Mouse (Mus musculus) left cerebral cortex, postnatal 4 days (tissue): ENCODE results near the gene Ift122. TPM values are rescaled to one million over a fixed set of nuclear protein-coding genes. Genes with fewer than 3 reads are reported as not detected.
"Not testable (repeated sequence)": the region's sequence is repeated elsewhere in the genome, so short reads cannot be mapped to it uniquely, and the experiment has no call there.

Experiments used
- DNase-seq: peaks from one replicate; pipeline ENCODE4 v3.0.0-alpha.2; 2022
- intact Hi-C: fragments of 180-260 bp; cut with DNase I; formaldehyde crosslinking; loops from one replicate; pipeline ENCODE4 v1.15.1; 2025
- total RNA-seq, 2 experiments: library from RNA; stranded (reverse); gene quantifications; 2 replicates each; pipeline ENCODE4 v1.2.3; 2021

Ift122 gene
- total RNA-seq, 2 experiments from 2014 or later: 28.9 to 35.8 TPM

DNA sequence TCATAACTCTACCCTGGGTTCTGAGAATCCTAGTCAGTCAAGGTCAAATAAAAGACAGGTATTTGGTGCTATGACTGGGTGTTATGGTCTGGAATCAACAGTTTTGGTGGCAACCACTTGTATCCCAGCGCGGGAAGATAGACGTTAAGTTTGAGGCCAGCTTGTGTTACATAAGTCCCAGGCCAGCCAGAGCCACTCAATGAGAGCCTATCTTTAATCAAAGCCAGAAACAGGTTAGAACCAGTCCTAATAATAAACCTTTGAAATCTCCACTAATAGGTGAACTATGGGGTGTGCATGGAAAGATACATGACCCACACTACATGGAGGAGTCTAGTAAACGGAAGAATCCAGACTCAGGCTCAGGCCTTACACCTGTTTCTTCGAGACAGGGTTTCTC is 14.5 kb upstream of the Ift122 start:
- intact Hi-C loops: no loop called here
- DNase-seq: no peak

DNA sequence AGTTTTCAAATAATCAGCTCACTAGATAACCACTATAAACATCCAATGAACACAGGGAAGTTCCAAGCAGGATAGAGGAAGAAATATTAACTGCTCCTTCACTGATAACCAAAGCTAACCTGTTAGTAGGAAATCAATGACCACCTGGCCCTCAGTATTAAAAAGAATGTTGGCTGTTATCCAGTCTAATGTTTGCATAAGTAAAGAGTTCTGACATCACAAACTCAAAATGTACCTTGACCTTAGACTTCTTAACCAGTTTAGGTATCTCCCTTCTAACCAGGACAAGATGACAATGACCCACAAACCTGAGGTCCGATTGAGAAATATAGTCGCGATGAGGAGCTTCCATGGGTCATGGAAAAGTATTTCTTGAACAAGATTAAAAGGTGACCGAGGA is 8.3 kb upstream of the Ift122 start:
- intact Hi-C loops: no loop called here
- no peak for DNase-seq

DNA sequence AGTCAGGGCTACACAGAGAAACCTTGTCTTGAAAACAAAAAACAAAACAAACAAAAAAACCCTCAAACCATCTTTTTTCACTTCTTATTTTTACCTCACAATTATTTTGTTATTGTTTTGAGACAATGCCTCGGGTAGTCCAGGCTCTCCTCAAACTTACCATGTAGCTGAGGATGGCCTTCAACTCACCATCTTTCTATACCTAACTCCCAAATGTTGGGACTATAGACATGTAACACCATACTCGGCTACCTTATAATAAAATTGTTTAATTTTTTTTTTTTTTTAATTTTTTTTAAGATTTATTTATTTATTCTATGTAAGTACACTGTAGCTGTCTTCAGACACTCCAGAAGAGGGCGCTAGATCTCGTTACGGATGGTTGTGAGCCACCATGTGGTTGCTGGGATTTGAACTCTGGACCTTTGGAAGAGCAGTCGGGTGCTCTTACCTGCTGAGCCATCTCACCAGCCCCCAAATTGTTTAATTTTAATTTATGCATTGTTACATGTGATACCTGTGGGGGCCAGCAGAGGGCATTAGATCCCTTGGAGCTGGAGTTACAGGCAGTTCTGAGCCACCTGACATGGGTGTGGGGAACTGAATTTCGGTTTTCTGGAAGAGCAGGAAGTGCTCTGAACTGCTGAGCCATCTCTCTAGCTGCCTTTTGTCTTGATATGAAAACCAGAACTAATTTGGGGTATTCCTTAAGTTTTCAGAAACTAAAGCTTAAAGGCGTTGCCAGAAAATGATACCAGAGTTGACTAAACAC is 6.4 kb upstream of the Ift122 start:
- DNase-seq: peak; percentile 55
- intact Hi-C loops: no loop called here

DNA sequence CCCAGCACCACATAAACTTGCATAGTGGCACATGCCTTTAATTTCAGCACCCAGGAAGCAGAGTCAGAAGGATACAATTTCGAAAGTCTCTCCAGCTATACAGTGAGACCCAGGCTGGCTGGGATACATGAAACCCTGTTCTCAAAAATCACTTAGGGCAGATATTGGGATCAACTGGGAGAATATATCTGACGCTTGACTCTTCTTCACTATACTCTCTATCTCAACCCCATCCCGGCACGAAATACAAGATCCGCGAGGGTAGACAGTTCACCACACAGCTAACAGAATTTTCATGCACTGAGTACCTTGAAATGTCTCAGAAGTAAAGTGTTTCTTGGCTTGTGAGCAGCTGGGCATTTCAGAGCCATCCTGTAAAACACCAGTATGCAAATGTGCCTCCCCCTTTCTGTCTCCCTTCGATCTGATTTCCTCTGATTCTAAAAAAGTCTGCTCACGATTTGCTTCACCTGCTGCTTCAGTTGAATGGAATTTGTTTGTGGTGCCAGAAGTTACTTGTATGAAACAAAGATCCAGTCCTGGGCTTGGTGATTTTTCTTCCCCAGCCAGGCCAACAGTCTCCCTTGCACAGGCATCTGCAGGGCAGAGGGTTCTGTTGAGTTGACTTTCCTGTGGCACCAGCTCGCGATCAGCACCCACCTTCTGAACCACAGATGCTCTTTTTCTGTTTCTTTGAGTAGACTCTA is 4.5 kb upstream of the Ift122 start:
- intact Hi-C loops: no loop called here
- DNase-seq: no peak

DNA sequence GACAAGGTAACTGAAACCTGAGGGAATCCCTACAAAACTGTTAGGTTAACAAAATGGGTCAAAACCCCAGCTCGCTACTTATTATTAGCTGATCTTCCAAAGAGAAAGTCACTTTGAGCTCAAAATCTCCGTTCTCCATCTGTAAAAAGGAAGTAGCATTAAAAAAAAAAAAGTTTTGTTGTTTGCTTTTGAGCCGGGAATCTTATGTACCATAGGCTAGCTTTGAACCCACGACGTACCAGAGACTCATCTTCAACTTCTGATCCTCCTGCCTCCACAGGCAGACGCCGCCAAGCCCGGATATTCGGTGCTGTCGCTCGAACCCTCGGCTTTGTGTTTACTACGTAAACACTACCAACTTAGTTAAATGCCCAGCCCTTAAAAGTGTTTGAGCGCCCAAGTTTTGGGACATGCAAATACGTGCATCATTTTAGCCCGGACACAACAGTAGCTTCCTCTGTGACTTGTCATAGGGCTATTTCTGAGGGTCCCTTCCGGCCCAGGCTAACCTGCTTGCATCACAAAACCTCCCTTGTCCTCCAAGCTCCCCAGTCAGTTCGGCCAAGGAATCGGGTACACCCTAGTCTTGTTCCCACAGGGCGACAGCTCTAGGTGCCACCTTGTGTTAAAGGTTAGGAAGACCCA is 702 bp upstream of the Ift122 start:
- intact Hi-C loops: loop anchor here (5.0 kb wide), 1 partner anchor 45 kb away; the partner anchor contains the start of gene Rpl32
- no peak for DNase-seq

DNA sequence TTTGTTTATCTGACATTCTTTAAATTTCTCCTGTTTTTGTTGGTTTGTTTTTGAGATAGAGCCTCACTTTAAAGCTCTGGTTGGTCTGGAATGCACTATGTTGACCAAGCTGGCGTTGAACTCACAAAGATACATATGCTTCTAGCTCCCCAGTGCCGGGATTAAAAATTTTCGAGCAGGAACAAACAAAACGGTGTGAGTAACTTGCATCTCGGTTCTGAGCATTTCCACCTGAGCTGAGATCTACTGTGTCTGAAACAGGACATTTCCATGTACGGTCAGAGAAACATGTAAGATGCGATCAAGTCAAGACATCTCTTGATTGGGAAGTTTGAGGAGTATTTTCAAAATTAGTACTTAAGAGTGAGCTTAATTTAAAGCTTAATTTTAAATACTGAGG is 715 bp downstream of the Ift122 start:
- DNase-seq: no peak
- intact Hi-C loops: loop anchor here (5.0 kb wide), 1 partner anchor 47 kb away; the partner anchor contains the start of gene Rpl32

DNA sequence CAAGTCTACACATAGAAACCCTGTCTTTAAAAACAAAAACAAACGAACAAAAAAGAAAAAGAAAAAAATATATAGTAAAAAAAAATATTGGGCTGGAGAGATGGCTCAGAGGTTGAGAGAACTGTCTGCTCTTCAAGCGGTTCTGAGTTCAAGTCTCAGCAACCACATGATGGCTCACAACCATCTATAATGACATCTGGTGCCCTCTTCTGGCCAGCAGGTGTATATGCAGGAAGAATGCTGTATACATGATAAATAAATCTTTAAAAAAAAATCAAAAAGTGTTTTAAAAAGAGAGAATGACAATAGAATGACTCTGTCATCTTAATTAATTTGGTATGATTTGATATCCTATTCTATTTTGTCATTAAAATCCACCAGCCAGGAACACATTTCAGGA is 1.2 kb downstream of the Ift122 start:
- no peak for DNase-seq

DNA sequence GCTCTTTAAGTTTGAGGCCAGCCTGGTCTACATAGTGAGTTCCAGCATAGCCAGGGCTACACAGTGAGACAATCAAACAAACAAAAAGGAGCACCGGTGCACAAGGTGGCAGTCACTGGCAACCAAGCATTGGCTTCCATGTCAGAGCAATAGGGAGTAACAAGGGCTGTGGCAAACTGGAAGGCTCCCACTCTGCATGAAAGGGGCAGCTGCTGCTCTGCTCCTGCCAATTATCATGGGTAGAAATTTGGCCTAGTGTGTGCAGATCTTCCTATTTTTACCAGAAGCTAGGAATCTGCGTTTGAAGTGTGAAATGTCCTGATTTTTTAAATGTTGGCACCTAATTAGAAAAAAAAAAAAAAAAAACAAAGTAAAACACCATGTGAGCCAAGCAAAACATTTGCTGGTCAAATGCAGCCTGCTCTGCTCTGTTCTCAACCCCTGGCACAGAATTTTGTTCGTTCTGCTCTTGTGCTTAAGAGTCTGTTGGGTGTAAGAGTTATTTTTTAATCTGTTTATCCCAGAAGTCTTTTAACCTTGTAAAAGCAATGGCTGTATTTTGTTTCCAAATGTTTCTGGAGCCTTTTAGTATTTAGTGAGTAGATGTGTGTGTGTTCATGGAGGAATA is 2.6 kb downstream of the Ift122 start:
- intact Hi-C loops: no loop called here
- DNase-seq: peak; percentile 9

More for the DNA sequence above, 1.2 kb downstream of the Ift122 start:
- intact Hi-C loops: loop anchor here (5.0 kb wide), 1 partner anchor 47 kb away; the partner anchor contains the start of gene Rpl32

DNA sequence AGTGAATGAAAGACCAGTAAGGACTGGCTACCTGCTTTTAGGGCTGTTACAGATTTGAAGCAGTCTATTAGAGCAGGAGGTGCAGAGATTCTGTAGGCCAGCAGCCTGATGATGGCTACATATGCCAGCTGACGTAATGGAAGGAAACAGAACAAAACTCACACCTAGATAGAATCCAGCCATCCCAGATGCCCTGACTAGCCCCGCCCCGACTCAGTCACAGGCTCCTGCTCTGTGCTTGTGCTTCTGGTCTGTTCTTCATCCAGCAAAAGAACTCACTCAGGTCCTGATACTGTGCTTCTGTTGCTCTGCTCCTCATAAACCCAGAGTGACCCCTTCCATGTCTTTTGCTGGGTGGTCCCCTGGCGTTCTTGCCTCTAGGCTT is 3.1 kb downstream of the Ift122 start:
- intact Hi-C loops: no loop called here
- DNase-seq: no peak

DNA sequence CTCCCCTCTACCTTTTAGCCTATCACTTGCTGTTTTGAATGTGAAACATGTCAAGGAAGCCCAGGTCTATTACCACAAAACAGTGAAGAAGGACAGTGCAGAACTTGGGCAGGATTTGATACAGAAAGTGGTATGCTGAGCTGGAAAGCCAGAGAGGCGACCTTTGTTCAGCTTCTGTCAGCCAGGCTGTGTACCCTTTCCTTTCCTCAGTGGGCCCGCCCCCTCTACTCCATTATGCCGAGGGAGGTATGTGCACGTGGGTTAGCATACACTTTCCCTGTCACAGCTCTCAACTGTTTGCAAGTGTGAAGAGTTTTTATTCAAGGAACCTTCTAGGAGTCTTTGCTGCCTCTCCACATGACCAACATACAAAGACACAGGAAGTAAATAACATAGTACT is 6.0 kb downstream of the Ift122 start:
- intact Hi-C loops: no loop called here
- no peak for DNase-seq

DNA sequence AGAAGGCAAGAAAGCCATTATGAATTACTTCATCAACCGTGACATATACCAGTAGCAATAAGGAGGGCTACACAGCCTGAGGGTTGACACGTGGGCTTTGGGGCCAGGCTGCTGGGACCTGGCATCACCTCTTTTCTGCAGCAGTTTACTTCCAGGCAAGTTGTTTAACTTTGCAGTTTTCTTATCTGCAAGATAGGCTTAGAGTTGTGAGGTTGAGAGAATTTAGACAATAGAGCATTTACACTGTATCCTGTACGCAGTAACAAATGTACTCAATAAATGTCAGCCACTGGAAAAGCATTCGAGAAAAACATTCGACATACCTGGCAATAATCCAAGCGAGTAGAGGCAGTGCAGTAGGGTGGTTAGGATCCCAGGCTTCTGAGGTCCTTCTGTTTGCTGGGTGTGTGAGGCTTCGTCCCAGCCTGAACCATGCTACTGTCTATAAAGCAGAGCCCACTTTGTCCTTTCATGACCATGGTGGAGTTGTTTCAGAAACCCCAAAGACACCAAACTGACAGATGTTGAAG is 6.8 kb downstream of the Ift122 start:
- DNase-seq: no peak

DNA sequence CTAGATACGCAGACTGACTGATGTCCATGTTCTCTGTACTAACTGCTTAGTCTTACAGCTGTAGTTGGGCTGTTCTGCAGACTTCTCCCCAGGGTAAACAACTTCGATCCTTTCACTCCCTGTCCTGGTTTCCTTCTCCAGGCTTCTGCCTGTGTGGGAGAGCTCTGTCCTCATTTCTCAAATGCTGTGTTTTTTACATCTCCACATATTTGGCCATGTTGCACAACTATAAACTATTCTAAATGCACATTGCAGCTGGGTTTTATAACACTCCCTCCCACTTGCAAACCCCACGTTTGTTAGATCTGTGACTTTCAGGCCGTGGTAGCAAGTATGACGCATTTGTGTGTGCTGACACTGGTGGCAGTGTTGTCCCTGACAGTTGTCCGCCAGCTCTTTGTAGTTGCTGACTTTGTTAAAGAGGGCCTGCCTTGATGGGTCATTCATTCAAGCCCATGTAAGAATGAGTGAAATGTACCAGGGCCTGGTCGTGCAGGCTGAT is 10.1 kb downstream of the Ift122 start:
- intact Hi-C loops: no loop called here

More for the DNA sequence above, 6.8 kb downstream of the Ift122 start:
- intact Hi-C loops: no loop called here

DNA sequence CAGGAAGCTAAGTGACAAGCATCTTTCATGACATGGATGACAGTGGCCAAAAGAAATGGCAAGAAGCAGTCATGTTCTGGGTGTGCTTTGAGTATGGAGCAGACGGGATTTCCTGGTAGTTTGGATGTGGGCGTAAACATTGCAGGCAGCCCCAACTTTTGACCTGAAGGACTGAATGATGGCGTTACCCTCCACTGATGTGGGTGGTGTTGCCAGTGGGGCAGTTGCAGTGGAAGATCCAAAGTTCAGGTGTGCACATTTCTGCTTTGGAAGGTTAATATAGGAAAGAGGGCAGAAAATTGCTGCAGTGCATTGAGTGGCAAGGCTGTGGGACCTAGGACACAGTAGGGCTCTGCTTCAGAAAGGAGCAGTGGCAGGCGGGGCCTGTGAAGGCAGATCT is 12.0 kb downstream of the Ift122 start:
- DNase-seq: no peak
- intact Hi-C loops: no loop called here

More for the DNA sequence above, 10.1 kb downstream of the Ift122 start:
- DNase-seq: no peak

DNA sequence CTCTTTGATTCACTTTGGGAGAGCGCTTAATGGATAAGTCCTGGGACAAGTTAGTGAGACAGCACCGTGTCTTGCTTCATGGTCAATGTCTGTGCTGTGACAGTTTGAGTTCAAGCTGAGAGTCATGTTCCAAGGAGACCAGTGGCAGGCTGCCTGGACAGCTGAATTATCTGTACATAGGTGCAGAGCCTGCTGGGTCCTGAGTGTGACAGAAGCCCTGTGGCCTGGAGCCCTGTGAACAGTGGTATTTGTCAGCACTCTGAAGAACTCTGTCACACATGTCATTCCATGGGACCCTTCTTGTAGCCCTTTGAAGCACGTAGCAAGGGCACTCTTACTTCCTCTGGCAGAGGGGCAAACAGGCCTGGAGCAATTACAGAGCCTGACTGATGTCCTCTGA is 13.9 kb downstream of the Ift122 start:
- intact Hi-C loops, DNase-seq: not testable (repeated sequence)

DNA sequence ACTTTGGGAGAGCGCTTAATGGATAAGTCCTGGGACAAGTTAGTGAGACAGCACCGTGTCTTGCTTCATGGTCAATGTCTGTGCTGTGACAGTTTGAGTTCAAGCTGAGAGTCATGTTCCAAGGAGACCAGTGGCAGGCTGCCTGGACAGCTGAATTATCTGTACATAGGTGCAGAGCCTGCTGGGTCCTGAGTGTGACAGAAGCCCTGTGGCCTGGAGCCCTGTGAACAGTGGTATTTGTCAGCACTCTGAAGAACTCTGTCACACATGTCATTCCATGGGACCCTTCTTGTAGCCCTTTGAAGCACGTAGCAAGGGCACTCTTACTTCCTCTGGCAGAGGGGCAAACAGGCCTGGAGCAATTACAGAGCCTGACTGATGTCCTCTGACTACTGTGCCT is 18.0 kb downstream of the Ift122 start:
- DNase-seq, intact Hi-C loops: not testable (repeated sequence)

DNA sequence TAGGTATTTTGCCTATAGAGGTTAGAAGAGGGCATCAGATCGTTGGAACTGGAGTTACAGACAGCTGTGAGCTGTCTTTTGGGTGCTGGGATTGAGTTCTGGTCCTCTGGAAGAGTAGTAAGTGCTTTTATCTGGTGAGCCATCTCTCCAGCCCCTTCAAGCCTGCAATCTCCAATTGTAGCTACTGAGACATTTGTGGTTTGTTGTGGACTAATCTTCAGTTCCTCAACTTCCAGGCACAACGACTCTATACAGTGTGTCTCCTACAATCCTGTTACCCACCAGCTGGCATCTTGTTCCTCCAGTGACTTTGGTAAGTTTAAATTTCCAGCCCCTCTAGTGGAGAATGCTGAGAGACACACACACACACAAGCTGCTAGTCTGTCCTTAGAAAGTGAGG is 24.0 kb downstream of the Ift122 start:
- intact Hi-C loops: no loop called here
- DNase-seq: no peak

DNA sequence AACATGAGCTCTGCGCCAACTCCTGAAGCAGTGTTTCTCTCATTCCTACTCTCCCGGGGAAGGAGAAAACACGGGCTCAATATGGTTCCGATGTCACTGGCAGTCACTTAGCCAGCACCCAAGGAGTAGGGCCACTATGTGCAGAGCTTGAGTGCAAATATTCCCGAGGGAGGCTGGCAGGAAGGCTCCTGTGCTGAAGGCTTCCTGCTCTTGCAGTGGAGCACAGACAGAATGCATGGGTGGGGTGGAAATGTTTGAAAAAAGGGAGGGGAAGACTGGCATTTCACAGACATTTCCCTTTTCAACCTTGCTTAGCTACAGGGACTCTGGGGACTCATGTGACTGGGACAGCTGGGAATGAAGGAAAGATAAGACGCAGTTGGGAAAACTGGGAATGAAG is 25.4 kb downstream of the Ift122 start:
- no peak for DNase-seq
- intact Hi-C loops: no loop called here

DNA sequence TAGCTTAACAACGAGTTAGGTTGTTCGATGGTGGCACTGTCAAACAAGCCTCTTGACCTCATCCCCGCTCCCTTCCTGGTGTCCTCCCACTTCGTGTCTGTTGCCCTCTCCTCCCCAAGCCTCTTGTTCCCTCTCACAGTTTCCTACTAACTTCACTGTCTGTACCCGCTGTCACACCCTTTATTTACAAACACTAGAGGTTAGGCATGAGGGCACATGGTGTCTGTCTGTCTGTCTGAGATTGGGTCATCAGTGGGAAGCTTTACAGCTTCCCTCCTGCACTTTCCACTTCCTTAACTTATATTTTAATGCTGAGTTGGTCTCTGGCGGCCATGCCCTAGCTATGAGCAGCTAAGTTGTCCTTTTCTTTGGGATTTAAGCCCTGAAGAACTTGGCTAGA is 26.5 kb downstream of the Ift122 start:
- intact Hi-C loops: no loop called here
- no peak for DNase-seq

DNA sequence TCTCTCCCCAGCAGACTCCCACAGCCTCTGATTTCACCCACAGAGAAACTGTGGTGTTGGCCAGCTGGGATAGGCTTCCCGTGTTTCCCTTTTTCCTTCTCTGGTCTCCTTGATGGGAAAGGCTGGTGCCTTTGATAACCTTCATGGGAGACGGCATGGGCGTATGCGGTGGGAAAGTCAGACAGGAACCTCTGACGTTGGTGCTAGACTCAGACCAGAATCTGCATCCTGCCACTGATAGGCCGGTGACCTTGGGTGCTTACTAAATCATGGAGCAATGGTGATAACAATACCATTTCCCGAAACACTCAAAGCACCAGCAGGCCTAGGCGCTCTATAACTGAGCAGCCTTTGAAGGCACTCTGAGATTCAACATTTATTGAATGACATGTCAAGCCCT is 27.5 kb downstream of the Ift122 start:
- DNase-seq: no peak
- intact Hi-C loops: no loop called here

DNA sequence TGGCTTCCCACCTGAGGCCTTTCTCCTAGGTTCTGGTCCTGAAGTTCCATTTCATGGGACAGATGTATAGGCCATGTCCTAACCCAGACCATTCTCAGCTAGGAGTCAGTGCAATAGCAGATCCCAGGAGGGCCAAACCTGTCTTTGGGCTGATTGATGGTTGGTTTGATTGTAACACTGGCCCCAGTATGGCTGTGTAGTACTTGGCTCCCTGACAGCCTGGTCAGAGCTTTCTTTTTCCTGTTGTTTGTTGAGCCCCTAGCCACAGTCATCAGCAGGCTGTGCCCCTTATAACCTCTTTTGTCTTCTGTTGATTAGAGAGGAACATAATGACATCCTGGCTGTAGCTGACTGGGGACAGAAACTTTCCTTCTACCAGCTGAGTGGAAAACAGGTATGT is 30.7 kb downstream of the Ift122 start:
- intact Hi-C loops: no loop called here
- no peak for DNase-seq

DNA sequence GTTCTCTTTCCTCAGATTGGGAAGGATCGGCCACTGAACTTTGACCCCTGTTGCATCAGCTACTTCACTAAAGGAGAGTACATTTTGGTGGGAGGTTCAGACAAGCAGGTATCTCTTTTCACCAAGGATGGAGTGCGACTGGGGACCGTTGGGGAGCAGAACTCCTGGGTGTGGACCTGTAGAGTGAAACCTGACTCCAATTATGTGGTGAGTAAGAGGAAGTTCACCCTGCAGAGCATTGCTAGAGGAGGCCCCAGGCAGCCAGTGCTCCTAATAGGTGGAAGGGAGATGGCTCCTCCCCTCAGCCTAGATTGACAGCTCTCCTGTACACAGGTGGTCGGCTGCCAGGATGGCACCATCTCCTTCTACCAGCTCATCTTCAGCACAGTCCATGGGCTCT is 33.6 kb downstream of the Ift122 start:
- no peak for DNase-seq
- intact Hi-C loops: no loop called here
